Mouse (Mus musculus) MEL (cell line): Measurements from ENCODE around the gene Olfr1138. TPM values are rescaled to one million over a fixed set of nuclear protein-coding genes. Genes with fewer than 3 reads are reported as not detected.

Experiments used
- DNase-seq: peaks from one replicate; pipeline ENCODE4 v3.0.0; 2011; ENCODE audit warnings: low read depth, low spot score
- H3K27ac ChIP-seq: 2 replicates; pipeline ENCODE4 v1.5.1; 2012; ENCODE audit warnings: low read depth, mild to moderate bottlenecking, control low read depth, low read length, moderate library complexity; ENCODE audit not compliant: control insufficient read depth
- H3K27me3 ChIP-seq, 2 experiments: fragments of 150-350 bp in 1 of 2; sonication (generic) in 1 of 2; 2 replicates each; pipeline ENCODE4 v1.6.1; 2012; ENCODE audit warnings: low read length in 2 of 2, mild to moderate bottlenecking in 2 of 2, improper control_type of control experiment in 1 of 2, moderate library complexity in 1 of 2; ENCODE audit not compliant: insufficient read depth in 2 of 2, control insufficient read depth in 1 of 2
- H3K36me3 ChIP-seq, 2 experiments: 2 replicates each; pipeline ENCODE4 v1.6.1; 2012 to 2014; ENCODE audit warnings: low read length in 2 of 2, improper control_type of control experiment in 1 of 2, inconsistent platforms in 1 of 2, mild to moderate bottlenecking in 1 of 2; ENCODE audit not compliant: insufficient read depth in 2 of 2, control insufficient read depth in 1 of 2
- H3K4me1 ChIP-seq, 2 experiments: fragments of 150-350 bp in 1 of 2; sonication (generic) in 1 of 2; 2 replicates each; pipeline ENCODE4 v1.6.1; 2012; ENCODE audit warnings: low read length in 2 of 2, improper control_type of control experiment in 1 of 2, mild to moderate bottlenecking in 1 of 2; ENCODE audit not compliant: insufficient read depth in 2 of 2, control insufficient read depth in 1 of 2
- H3K4me3 ChIP-seq, 2 experiments: fragments of 150-350 bp in 1 of 2; sonication (generic) in 1 of 2; 2 replicates each; pipeline ENCODE4 v1.5.1; 2012; ENCODE audit warnings: low read depth in 2 of 2, low read length in 2 of 2, mild to moderate bottlenecking in 2 of 2, moderate library complexity in 2 of 2, control low read depth in 1 of 2, improper control_type of control experiment in 1 of 2; ENCODE audit not compliant: control insufficient read depth in 1 of 2, insufficient read depth in 1 of 2
- H3K79me2 ChIP-seq: 2 replicates; pipeline ENCODE4 v1.6.1; 2012; ENCODE audit warnings: mild to moderate bottlenecking, low read length, moderate library complexity; ENCODE audit not compliant: control insufficient read depth, poor library complexity, insufficient read depth
- H3K9ac ChIP-seq: 2 replicates; pipeline ENCODE4 v1.6.1; 2012; ENCODE audit warnings: low read depth, mild to moderate bottlenecking, control low read depth, low read length, moderate library complexity; ENCODE audit not compliant: control insufficient read depth, poor library complexity, severe bottlenecking
- H3K9me3 ChIP-seq: fragments of 150-350 bp; sonication (generic); replicated peaks from 2 replicates; pipeline ENCODE4 v1.6.1; 2012; ENCODE audit warnings: mild to moderate bottlenecking, low read length, improper control_type of control experiment, moderate library complexity; ENCODE audit not compliant: insufficient read depth
- BHLHE40 ChIP-seq: IDR thresholded peaks from 2 replicates; pipeline ENCODE4 v1.6.1; 2012; ENCODE audit warnings: low read depth, mild to moderate bottlenecking, inconsistent platforms, low read length, improper control_type of control experiment, borderline replicate concordance
- E2F4 ChIP-seq: IDR thresholded peaks from 2 replicates; pipeline ENCODE4 v1.6.1; 2011; ENCODE audit warnings: low read depth, low read length, improper control_type of control experiment, borderline replicate concordance
- EP300 ChIP-seq, 2 experiments: IDR thresholded peaks; 2 replicates each; pipeline ENCODE4 v1.6.1; 2011; ENCODE audit warnings: improper control_type of control experiment in 2 of 2, low read length in 2 of 2, low read depth in 1 of 2, mild to moderate bottlenecking in 1 of 2
- HCFC1 ChIP-seq: IDR thresholded peaks from 2 replicates; pipeline ENCODE4 v1.6.1; 2012; ENCODE audit warnings: low read depth, mild to moderate bottlenecking, inconsistent platforms, low read length, improper control_type of control experiment, moderate library complexity
- MAFK ChIP-seq: IDR thresholded peaks from 2 replicates; pipeline ENCODE4 v1.6.1; 2011; ENCODE audit warnings: low read depth, mild to moderate bottlenecking, low read length, improper control_type of control experiment, borderline replicate concordance
- MAZ ChIP-seq: IDR thresholded peaks from 2 replicates; pipeline ENCODE4 v1.6.1; 2012; ENCODE audit warnings: low read depth, mild to moderate bottlenecking, inconsistent platforms, low read length, improper control_type of control experiment
- MXI1 ChIP-seq: IDR thresholded peaks from 2 replicates; pipeline ENCODE4 v1.6.1; 2011; ENCODE audit warnings: mild to moderate bottlenecking, low read depth, low read length, improper control_type of control experiment
- MYB ChIP-seq: IDR thresholded peaks from 2 replicates; pipeline ENCODE4 v1.6.1; 2011; ENCODE audit warnings: mild to moderate bottlenecking, low read depth, low read length, improper control_type of control experiment
- POLR2A ChIP-seq, 2 experiments: IDR thresholded peaks; 2 replicates each; pipeline ENCODE4 v1.6.1; 2011 to 2012; ENCODE audit warnings: low read length in 2 of 2, mild to moderate bottlenecking in 2 of 2, control low read depth in 1 of 2, improper control_type of control experiment in 1 of 2, low read depth in 1 of 2, moderate library complexity in 1 of 2; ENCODE audit not compliant: control insufficient read depth in 1 of 2, insufficient read depth in 1 of 2, poor library complexity in 1 of 2
- RCOR1 ChIP-seq: IDR thresholded peaks from 2 replicates; pipeline ENCODE4 v1.6.1; 2012; ENCODE audit warnings: low read depth, mild to moderate bottlenecking, inconsistent platforms, low read length, improper control_type of control experiment
- SIN3A ChIP-seq: IDR thresholded peaks from 2 replicates; pipeline ENCODE4 v1.6.1; 2012; ENCODE audit warnings: low read length, improper control_type of control experiment, inconsistent platforms
- SMC3 ChIP-seq: IDR thresholded peaks from 2 replicates; pipeline ENCODE4 v1.6.1; 2011; ENCODE audit warnings: low read depth, low read length, improper control_type of control experiment
- TAL1 ChIP-seq: IDR thresholded peaks from 2 replicates; pipeline ENCODE4 v1.6.1; 2012; ENCODE audit warnings: mild to moderate bottlenecking, inconsistent platforms, low read length, moderate library complexity, mixed read lengths
- TBP ChIP-seq: IDR thresholded peaks from 2 replicates; pipeline ENCODE4 v1.8.0; 2011; ENCODE audit warnings: low read depth, low read length, improper control_type of control experiment
- USF1 ChIP-seq: IDR thresholded peaks from 2 replicates; pipeline ENCODE4 v1.6.1; 2014; ENCODE audit warnings: low read depth, mild to moderate bottlenecking, inconsistent platforms, low read length, improper control_type of control experiment, moderate library complexity
- ZKSCAN1 ChIP-seq: IDR thresholded peaks from 2 replicates; pipeline ENCODE4 v1.6.1; 2012; ENCODE audit warnings: low read depth, mild to moderate bottlenecking, inconsistent platforms, low read length, improper control_type of control experiment, moderate library complexity
- ZMIZ1 ChIP-seq: IDR thresholded peaks from 2 replicates; pipeline ENCODE4 v1.6.1; 2012; ENCODE audit warnings: low read depth, mild to moderate bottlenecking, inconsistent platforms, low read length, improper control_type of control experiment, moderate library complexity
- polyA plus RNA-seq, 2 experiments: library from polyadenylated mRNA; stranded (reverse) in 1 of 2; unstranded in 1 of 2; fragments of >175 nt in 1 of 2; fragments of >200 nt in 1 of 2; gene quantifications; 2 replicates each; pipeline versions ENCODE4 v1.2.1 to v1.2.4; 2012; ENCODE audit warnings: low replicate concordance in 2 of 2, low read depth in 1 of 2; ENCODE audit not compliant: insufficient read length in 2 of 2, insufficient read depth in 1 of 2, missing spikeins in 1 of 2
- total RNA-seq: library from RNA; depleted of rRNA; stranded (reverse); fragments of 300-350 nt; gene quantifications from 2 replicates; pipeline ENCODE4 v1.2.3, GENCODE M21; 2012; rRNA removed

Gene Olfr1138
- total and polyA plus RNA-seq, 3 experiments, result not detected

- TF ChIP-seq ZKSCAN1 (no peak), POLR2A (IDR thresholded peaks at IDR 0.05; ENCODE audit: control insufficient read depth in 1 of 2, insufficient read depth in 1 of 2, low read depth in 1 of 2, low read length in 2 of 2, poor library complexity in 1 of 2) (no peak), SIN3A (no peak), MXI1 (no peak), ZMIZ1 (no peak), MAFK (no peak), SMC3 (no peak), BHLHE40 (no peak), EP300 (IDR thresholded peaks at IDR 0.05; ENCODE audit: low read depth in 1 of 2, low read length in 2 of 2) (no peak), TAL1 (no peak), MAZ (no peak)
- TF ChIP-seq, all 39 proteins: peak for 0
- Histone ChIP-seq H3K4me3 (no peak within 1 kb of the TSS), H3K36me3 (no peaks in the 10 kb centered on the region), H3K9me3 (no peaks in the 10 kb centered on the region), H3K9ac (no peak within 1 kb of the TSS), H3K79me2 (no peaks in the 10 kb centered on the region), H3K4me1 (no peaks in the 10 kb centered on the region), H3K27ac (no peak within 1 kb of the TSS), H3K27me3 (no peaks in the 10 kb centered on the region)
- DNase-seq, result no peak
Observed at GRCm38 (mm10) chr2:87713079-87713478, 26.7 kb downstream of the Olfr1138 start, which contains the start of gene Olfr1137. Gene Olfr1137, minus strand, starts transcription at chr2:87713179.

- no peaks in the 10 kb centered on the region for H3K79me2 ChIP-seq
- H3K27me3 ChIP-seq, result no peaks in the 10 kb centered on the region
- H3K36me3 ChIP-seq, result no peaks in the 10 kb centered on the region
- DNase-seq, result no peak
- no peaks in the 10 kb centered on the region for H3K4me1 ChIP-seq
- no peak for TF ChIP-seq BHLHE40
- TF ChIP-seq ZMIZ1, result no peak
- no peak for TF ChIP-seq MAFK
- TF ChIP-seq RCOR1, result no peak
- no peak for TF ChIP-seq HCFC1
- TF ChIP-seq MYB, result no peak
- no peak for TF ChIP-seq USF1
- no peak for TF ChIP-seq TBP
- no peak for TF ChIP-seq E2F4
- no peaks in the 10 kb centered on the region for H3K9me3 ChIP-seq
- H3K4me3 ChIP-seq, result no peak within 1 kb of the TSS
- no peak within 1 kb of the TSS for H3K27ac ChIP-seq
- no peak within 1 kb of the TSS for H3K9ac ChIP-seq
Observed at GRCm38 (mm10) chr2:87693847-87694246, 45.9 kb downstream of the Olfr1138 start, which contains the start of gene Olfr1136. Gene Olfr1136, minus strand, starts transcription at chr2:87693947.

Other genes starting within 250 kb of the Olfr1138 start
- gene Pramel7, start 242.9 kb downstream of the Olfr1138 start, total RNA-seq, result not detected in 2 replicates
- not detected for gene Pramel7, start 242.9 kb downstream of the Olfr1138 start, polyA plus RNA-seq
- gene Pramel6, start 233.4 kb downstream of the Olfr1138 start, total RNA-seq, result not detected in 2 replicates
- gene Pramel6, start 233.4 kb downstream of the Olfr1138 start, polyA plus RNA-seq, result not detected
- not detected in 2 replicates for gene Olfr153, start 208.2 kb downstream of the Olfr1138 start, total RNA-seq
- not detected for gene Olfr153, start 208.2 kb downstream of the Olfr1138 start, polyA plus RNA-seq
- not detected in 2 replicates for gene Olfr1128, start 194.4 kb downstream of the Olfr1138 start, total RNA-seq
- not detected for gene Olfr1128, start 194.4 kb downstream of the Olfr1138 start, polyA plus RNA-seq
- not detected in 2 replicates for gene Olfr1129, start 166.1 kb downstream of the Olfr1138 start, total RNA-seq
- gene Olfr1129, start 166.1 kb downstream of the Olfr1138 start, polyA plus RNA-seq, result under 1 TPM in 1 of 2 experiments, not detected in 1; 0.06 TPM
- gene Olfr1130, start 133.8 kb downstream of the Olfr1138 start, total RNA-seq, result not detected in 2 replicates
- gene Olfr1130, start 133.8 kb downstream of the Olfr1138 start, polyA plus RNA-seq, result not detected
- gene Olfr1131, start 112.9 kb downstream of the Olfr1138 start, total RNA-seq, result not detected in 2 replicates
- gene Olfr1131, start 112.9 kb downstream of the Olfr1138 start, polyA plus RNA-seq, result not detected
- not detected in 2 replicates for gene Olfr1132, start 102.4 kb downstream of the Olfr1138 start, total RNA-seq
- not detected for gene Olfr1132, start 102.4 kb downstream of the Olfr1138 start, polyA plus RNA-seq
- not detected in 2 replicates for gene Olfr1133, start 92.6 kb downstream of the Olfr1138 start, total RNA-seq
- not detected for gene Olfr1133, start 92.6 kb downstream of the Olfr1138 start, polyA plus RNA-seq
- not detected in 2 replicates for gene Olfr1134, start 81.5 kb downstream of the Olfr1138 start, total RNA-seq
- gene Olfr1134, start 81.5 kb downstream of the Olfr1138 start, polyA plus RNA-seq, result not detected
- gene Olfr1135, start 66.3 kb downstream of the Olfr1138 start, total RNA-seq, result not detected in 2 replicates
- gene Olfr1135, start 66.3 kb downstream of the Olfr1138 start, polyA plus RNA-seq, result not detected
- gene Olfr1136, start 46.0 kb downstream of the Olfr1138 start, total RNA-seq, result not detected in 2 replicates
- not detected for gene Olfr1136, start 46.0 kb downstream of the Olfr1138 start, polyA plus RNA-seq
- not detected in 2 replicates for gene Olfr1137, start 26.8 kb downstream of the Olfr1138 start, total RNA-seq
- not detected for gene Olfr1137, start 26.8 kb downstream of the Olfr1138 start, polyA plus RNA-seq
- not detected in 2 replicates for gene Olfr1140, start 3.8 kb upstream of the Olfr1138 start, total RNA-seq
- gene Olfr1140, start 3.8 kb upstream of the Olfr1138 start, polyA plus RNA-seq, result not detected
- not detected in 2 replicates for gene Olfr1141, start 14.0 kb upstream of the Olfr1138 start, total RNA-seq
- not detected for gene Olfr1141, start 14.0 kb upstream of the Olfr1138 start, polyA plus RNA-seq
- gene Olfr152, start 39.5 kb upstream of the Olfr1138 start, total RNA-seq, result not detected in 2 replicates
- not detected for gene Olfr152, start 39.5 kb upstream of the Olfr1138 start, polyA plus RNA-seq
- gene Olfr1143, start 60.6 kb upstream of the Olfr1138 start, total RNA-seq, result not detected in 2 replicates
- not detected for gene Olfr1143, start 60.6 kb upstream of the Olfr1138 start, polyA plus RNA-seq
- gene Olfr1145, start 69.8 kb upstream of the Olfr1138 start, total RNA-seq, result not detected in 2 replicates
- not detected for gene Olfr1145, start 69.8 kb upstream of the Olfr1138 start, polyA plus RNA-seq
- not detected in 2 replicates for gene Olfr1148, start 90.6 kb upstream of the Olfr1138 start, total RNA-seq
- not detected for gene Olfr1148, start 90.6 kb upstream of the Olfr1138 start, polyA plus RNA-seq
- not detected in 2 replicates for gene Olfr1150-ps1, start 104.0 kb upstream of the Olfr1138 start, total RNA-seq
- gene Olfr1150-ps1, start 104.0 kb upstream of the Olfr1138 start, polyA plus RNA-seq, result not detected
- gene Olfr1151, start 115.9 kb upstream of the Olfr1138 start, total RNA-seq, result not detected in 2 replicates
- not detected for gene Olfr1151, start 115.9 kb upstream of the Olfr1138 start, polyA plus RNA-seq
- gene Olfr1152, start 126.5 kb upstream of the Olfr1138 start, total RNA-seq, result not detected in 2 replicates
- under 1 TPM in 1 of 2 experiments, not detected in 1; 0.01 TPM for gene Olfr1152, start 126.5 kb upstream of the Olfr1138 start, polyA plus RNA-seq
- gene Olfr1153, start 155.0 kb upstream of the Olfr1138 start, total RNA-seq, result not detected in 2 replicates
- gene Olfr1153, start 155.0 kb upstream of the Olfr1138 start, polyA plus RNA-seq, result not detected
- gene Olfr1154, start 165.2 kb upstream of the Olfr1138 start, total RNA-seq, result not detected in 2 replicates
- gene Olfr1154, start 165.2 kb upstream of the Olfr1138 start, polyA plus RNA-seq, result not detected
- gene Olfr1155, start 205.2 kb upstream of the Olfr1138 start, total RNA-seq, result not detected in 2 replicates
- gene Olfr1155, start 205.2 kb upstream of the Olfr1138 start, polyA plus RNA-seq, result not detected
- not detected in 2 replicates for gene Olfr1156, start 213.1 kb upstream of the Olfr1138 start, total RNA-seq
- under 1 TPM in 1 of 2 experiments, not detected in 1; 0.03 TPM for gene Olfr1156, start 213.1 kb upstream of the Olfr1138 start, polyA plus RNA-seq
- not detected in 2 replicates for gene Olfr1157, start 228.3 kb upstream of the Olfr1138 start, total RNA-seq
- gene Olfr1157, start 228.3 kb upstream of the Olfr1138 start, polyA plus RNA-seq, result not detected
- gene Olfr74, start 234.7 kb upstream of the Olfr1138 start, total RNA-seq, result not detected in 2 replicates
- gene Olfr74, start 234.7 kb upstream of the Olfr1138 start, polyA plus RNA-seq, result not detected